Mouse (Mus musculus) CD8-positive naive resting alpha-beta T cell, adult 2 months (primary cell): Measurements from ENCODE around the gene Tmem218.
A peak's percentile ranks its signal among the peaks of the same experiment; 100 is the strongest.

Source experiments
- DNase-seq, 2 experiments: peaks; one replicate each; pipeline ENCODE4 v3.0.0; 2022; ENCODE audit warnings: low read depth in 2 of 2, low spot score in 2 of 2

Gene Tmem218

GRCm38 (mm10) chr9:37207929-37208411 lies at the start of gene Tmem218:
Gene Tmem218 (plus strand): TSS chr9:37208223.
- DNase-seq = peak; percentile 83 to 89

GRCm38 (mm10) chr9:37160686-37161085 lies 47.3 kb upstream of the Tmem218 start:
- no peak for DNase-seq

- DNase-seq = no peak
Measured at GRCm38 (mm10) chr9:37166899-37167298, 41.1 kb upstream of the Tmem218 start.

GRCm38 (mm10) chr9:37173376-37173775 lies 34.6 kb upstream of the Tmem218 start:
- DNase-seq = no peak

- DNase-seq = no peak
Measured at GRCm38 (mm10) chr9:37176002-37176401, 32.0 kb upstream of the Tmem218 start.

GRCm38 (mm10) chr9:37177107-37177506 lies 30.9 kb upstream of the Tmem218 start:
- peak; percentile 23 to 45 for DNase-seq

- no peak for DNase-seq
Measured at GRCm38 (mm10) chr9:37177551-37177950, 30.5 kb upstream of the Tmem218 start.

GRCm38 (mm10) chr9:37178911-37179310 lies 29.1 kb upstream of the Tmem218 start:
- no peak for DNase-seq

- DNase-seq = no peak
Measured at GRCm38 (mm10) chr9:37179596-37179995, 28.4 kb upstream of the Tmem218 start.

- no peak for DNase-seq
Measured at GRCm38 (mm10) chr9:37181596-37181995, 26.4 kb upstream of the Tmem218 start.

- DNase-seq = no peak
Measured at GRCm38 (mm10) chr9:37183176-37183575, 24.8 kb upstream of the Tmem218 start.

GRCm38 (mm10) chr9:37187407-37187806 lies 20.6 kb upstream of the Tmem218 start:
- DNase-seq = no peak

- no peak for DNase-seq
Measured at GRCm38 (mm10) chr9:37188024-37188423, 20.0 kb upstream of the Tmem218 start.

- no peak for DNase-seq
Measured at GRCm38 (mm10) chr9:37197067-37197466, 11.0 kb upstream of the Tmem218 start.

GRCm38 (mm10) chr9:37200414-37200813 lies 7.6 kb upstream of the Tmem218 start:
- DNase-seq = no peak

- DNase-seq = no peak
Measured at GRCm38 (mm10) chr9:37203884-37204283, 4.1 kb upstream of the Tmem218 start.

- no peak for DNase-seq
Measured at GRCm38 (mm10) chr9:37213060-37213738, 5.2 kb downstream of the Tmem218 start.

- no peak for DNase-seq
Measured at GRCm38 (mm10) chr9:37214327-37215060, 6.5 kb downstream of the Tmem218 start.

GRCm38 (mm10) chr9:37220755-37221154 lies 12.7 kb downstream of the Tmem218 start:
- DNase-seq = no peak

GRCm38 (mm10) chr9:37225581-37225980 lies 17.6 kb downstream of the Tmem218 start:
- no peak for DNase-seq

- peak; percentile 32 to 39 for DNase-seq
Measured at GRCm38 (mm10) chr9:37229880-37230325, 21.9 kb downstream of the Tmem218 start.

- DNase-seq = peak in 1 of 2 experiments; percentile 12
Measured at GRCm38 (mm10) chr9:37230486-37231195, 22.6 kb downstream of the Tmem218 start.
